Mouse (Mus musculus): ENCODE measurements around the gene Arhgap15. TPM values are rescaled to one million over a fixed set of nuclear protein-coding genes. Genes with fewer than 3 reads are reported as not detected.

The Arhgap15 gene
- 543 TPM for polyA plus RNA-seq (2017; shearing (Covaris generic))

DNA sequence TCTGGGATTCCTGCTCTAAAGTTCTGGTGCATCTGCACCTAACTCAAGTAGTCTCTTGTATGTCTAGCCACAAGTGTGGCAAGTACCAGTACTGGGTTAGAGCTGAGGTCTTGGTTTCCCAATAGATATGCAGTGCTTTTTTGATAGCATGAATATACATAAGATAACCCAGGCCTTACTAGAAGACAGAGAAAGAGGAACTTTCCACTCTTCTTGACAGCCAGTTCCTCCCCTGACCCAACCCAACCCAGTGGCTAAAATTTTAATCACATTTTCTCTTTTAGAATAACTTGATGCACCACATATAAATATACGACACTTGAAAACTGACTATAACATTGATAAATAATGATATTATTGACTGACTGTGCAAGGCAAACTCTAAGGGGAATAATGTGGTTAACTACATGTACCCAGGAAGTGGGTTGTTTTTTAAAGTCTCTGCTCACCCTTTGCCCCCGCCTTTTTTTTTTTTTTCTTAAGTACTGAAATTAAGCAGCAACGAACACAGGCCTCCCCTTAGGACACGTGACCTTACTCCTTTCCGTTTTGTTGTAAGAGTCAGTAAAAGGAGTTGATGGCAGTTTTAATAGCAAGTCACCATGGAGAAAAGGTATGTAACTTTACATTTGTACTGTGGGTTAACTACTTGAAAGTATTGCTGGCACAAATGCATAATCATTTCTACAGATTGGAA is at the start of gene Arhgap15:
Arhgap15 (plus strand) TSS at position 538 of the 697 bp plus-strand sequence.

Other genes with a start within 250 kb of the Arhgap15 start
- gene Kynu, start 193.5 kb upstream of the Arhgap15 start, polyA plus RNA-seq (2017; shearing (Covaris generic)) = not detected

All from naive thymus-derived CD4-positive, alpha-beta T cell, adult 5 months (primary cell).